Mouse (Mus musculus): ENCODE results near the gene Slc35f1. TPM values are rescaled to one million over a fixed set of nuclear protein-coding genes. Genes with fewer than 3 reads are reported as not detected.
"Not testable (repeated sequence)": the region's sequence is repeated elsewhere in the genome, so short reads cannot be mapped to it uniquely, and the experiment has no call there.

Slc35f1 gene
- total RNA-seq, 2 experiments from 2014 or later: 32.1 to 33.9 TPM

- DNase-seq: peak; percentile 50 to 54
Measured at GRCm38 (mm10) chr10:52787075-52787474, 96.7 kb downstream of the Slc35f1 start.

DNA sequence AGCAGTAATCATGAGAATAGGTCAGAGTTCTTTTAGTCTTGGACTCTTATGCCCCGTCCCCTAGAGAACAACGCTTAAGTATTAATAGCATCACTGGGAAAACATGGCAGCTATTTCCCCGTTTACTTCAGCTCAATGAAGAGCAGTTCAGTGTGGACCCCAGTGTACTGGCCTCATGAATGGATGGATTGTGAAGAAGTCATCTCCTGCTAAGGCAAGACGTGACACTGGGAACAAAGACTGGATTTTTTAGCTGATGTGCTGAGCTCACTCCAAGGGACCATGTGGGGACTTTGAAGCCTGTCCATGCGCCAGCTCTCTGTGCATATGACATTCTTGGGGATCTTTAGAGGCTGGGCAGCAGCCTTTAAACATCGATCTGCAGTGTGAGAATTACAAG is 101.2 kb downstream of the Slc35f1 start:
- DNase-seq: peak in 1 of 2 experiments; percentile 22

GRCm38 (mm10) chr10:52797454-52797853 is 107.1 kb downstream of the Slc35f1 start:
- no peak for DNase-seq

GRCm38 (mm10) chr10:52807808-52808207 is 117.5 kb downstream of the Slc35f1 start:
- no peak for DNase-seq

DNA sequence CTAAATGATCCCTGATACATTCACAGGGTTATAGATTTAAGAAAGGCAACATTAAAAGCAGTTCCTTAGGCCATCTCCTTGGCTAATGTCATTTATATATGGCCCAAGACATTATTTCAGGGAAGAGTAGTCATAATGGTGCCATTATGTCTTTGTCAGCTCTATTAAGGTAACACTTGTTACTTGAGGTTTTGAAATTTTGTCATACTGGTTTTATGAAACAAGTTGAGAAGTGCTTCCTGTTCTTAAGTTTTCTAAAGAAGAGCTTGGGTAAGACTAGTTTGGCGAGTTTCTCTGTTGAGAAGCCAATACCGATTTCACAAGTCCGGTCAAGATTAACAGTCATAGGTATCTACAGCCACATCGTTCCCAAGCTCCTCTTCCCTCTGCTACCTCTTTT is 122.5 kb downstream of the Slc35f1 start:
- DNase-seq: no peak

- DNase-seq: no peak
Measured at GRCm38 (mm10) chr10:52814358-52814757, 124.0 kb downstream of the Slc35f1 start.

- DNase-seq: no peak
Measured at GRCm38 (mm10) chr10:52819661-52820060, 129.3 kb downstream of the Slc35f1 start.

- no peak for DNase-seq
Measured at GRCm38 (mm10) chr10:52822909-52823308, 132.6 kb downstream of the Slc35f1 start.

- DNase-seq: no peak
Measured at GRCm38 (mm10) chr10:52825746-52826145, 135.4 kb downstream of the Slc35f1 start.

DNA sequence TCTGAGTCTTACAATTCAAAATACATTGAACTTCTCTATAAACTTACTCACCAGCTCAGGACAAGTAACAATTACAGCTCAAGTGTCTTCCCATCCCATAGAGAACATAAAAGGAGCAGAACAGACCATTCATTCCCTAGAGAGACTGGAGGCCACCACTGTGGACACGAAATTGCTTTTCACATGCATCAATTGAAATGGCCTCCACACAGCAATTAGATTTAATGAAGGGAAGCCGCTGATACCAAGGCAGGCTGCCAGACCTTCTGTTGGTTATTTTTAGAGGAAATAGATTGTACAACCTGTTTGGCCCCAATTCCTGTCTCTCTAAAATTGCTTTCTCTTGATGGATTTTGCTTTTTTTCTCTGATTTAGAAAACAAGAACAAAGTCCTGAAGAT is 150.5 kb downstream of the Slc35f1 start:
- DNase-seq: peak in 1 of 2 experiments; percentile 10

GRCm38 (mm10) chr10:52851994-52852393 is 161.7 kb downstream of the Slc35f1 start:
- DNase-seq: no peak

- no peak for DNase-seq
Measured at GRCm38 (mm10) chr10:52860851-52861250, 170.5 kb downstream of the Slc35f1 start.

- DNase-seq: no peak
Measured at GRCm38 (mm10) chr10:52864936-52865335, 174.6 kb downstream of the Slc35f1 start.

DNA sequence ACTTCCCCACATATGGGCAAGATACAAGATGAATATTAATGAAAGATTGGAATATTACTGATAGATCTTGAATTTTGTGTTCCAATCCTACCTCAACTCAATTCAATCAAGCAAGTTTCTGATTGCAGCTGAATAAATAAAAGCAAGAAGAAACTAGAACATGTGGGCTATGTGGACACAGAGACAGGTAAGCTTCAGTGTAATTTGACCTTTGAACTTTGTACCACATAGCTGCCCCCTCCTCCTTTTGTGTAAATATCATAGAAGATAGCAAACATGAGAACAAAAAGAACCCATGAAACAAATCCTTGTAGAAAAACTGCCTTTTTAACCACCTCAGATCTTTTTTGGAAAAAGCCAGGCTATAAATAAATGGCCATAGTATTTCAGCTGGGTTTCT is 180.8 kb downstream of the Slc35f1 start:
- DNase-seq: no peak

GRCm38 (mm10) chr10:52874133-52874532 is 183.8 kb downstream of the Slc35f1 start:
- no peak for DNase-seq

- DNase-seq: no peak
Measured at GRCm38 (mm10) chr10:52874712-52875111, 184.4 kb downstream of the Slc35f1 start.

GRCm38 (mm10) chr10:52877263-52878021 is 187.1 kb downstream of the Slc35f1 start:
- DNase-seq: no peak

DNA sequence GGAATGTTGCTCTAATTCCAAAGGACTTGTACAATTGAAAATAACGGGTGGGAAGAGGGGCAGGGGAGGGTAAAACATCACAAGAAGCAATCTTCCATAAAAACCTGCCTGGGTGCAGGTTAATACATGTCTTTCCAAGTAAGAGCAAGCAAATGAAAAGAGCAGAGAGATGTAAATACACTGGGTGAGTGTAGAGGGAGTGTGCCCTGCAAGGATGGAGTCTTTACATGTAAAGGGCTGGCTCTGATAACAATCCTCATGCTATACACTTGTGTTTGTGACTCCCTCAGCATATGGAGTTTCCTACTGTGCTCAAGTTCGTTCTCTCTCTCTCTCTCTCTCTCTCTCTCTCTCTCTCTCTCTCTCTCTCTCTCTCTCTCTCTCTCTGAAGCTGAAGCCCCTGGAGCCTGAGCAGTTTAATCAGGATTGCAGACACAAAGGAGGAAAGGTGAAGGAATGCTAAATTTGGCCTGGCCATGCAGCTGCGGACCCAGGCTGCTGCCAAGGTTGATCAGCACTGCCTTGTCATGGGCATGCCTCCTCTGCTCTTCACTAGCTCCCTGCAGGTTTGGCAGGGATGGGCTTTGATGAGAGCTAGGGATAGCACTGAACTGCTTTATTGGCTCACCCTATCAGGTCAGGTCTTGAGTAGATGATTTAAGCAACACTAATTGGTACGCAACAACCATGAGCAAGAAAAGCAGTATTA is 187.9 kb downstream of the Slc35f1 start:
- no peak for DNase-seq

DNA sequence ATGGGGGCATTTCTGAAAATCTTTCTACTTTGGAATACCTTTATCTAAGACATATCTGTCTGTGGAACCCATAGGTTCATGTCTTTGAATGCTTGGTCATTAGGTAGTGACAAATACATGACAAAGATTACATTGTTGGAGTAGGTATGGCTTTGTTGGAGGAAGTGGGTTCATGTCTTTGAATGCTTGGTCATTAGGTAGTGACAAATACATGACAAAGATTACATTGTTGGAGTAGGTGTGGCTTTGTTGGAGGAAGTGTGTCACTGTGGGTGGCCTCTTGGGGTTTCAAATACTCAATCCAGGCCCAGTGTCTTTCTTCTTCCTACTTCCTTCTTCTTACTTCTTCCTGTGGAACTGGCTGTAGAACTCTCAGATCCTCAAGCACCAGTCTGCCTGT is 206.4 kb downstream of the Slc35f1 start:
- not testable (repeated sequence) for DNase-seq

DNA sequence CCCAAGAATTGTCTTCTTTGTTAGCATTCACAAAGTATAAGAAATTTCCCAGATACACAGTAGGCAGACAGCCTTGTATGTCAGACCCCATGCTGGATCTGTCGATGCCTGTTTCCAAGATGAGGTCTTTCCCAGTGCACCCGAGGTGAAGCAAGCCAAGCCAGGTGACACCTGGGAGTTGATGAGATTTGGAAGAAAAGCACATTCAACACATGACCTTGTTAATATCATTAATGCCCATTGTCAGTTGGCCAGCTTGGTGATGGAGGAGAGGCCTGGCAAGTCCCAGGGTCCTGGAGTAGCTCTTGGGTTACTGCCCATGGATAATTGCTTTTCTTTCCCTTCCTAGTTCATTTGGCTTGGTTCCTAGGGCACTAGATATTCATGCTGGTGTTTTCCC is 214.6 kb downstream of the Slc35f1 start:
- DNase-seq: no peak

- DNase-seq: no peak
Measured at GRCm38 (mm10) chr10:52911762-52912161, 221.4 kb downstream of the Slc35f1 start.

GRCm38 (mm10) chr10:52918715-52919114 is 228.4 kb downstream of the Slc35f1 start:
- DNase-seq: no peak

DNA sequence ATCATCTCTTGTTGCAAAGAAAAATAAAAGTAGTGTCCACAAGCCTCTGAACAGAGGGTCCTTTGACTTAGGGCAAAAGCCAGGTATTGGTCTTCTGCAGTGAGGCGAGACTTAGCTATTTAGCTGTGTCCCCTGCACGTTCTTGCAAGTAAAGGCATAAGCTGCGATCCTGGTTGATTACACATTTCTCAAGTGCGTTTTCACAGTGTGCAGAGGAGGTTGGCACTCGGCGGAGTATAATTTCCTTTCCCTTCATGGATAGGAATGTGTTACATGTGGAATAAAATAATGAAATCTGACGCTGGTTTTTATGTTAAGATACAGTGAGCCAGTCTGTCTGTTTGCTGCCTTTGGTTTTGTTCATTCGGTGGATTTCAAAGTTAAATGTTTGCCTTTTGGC is 232.8 kb downstream of the Slc35f1 start:
- no peak for DNase-seq

DNA sequence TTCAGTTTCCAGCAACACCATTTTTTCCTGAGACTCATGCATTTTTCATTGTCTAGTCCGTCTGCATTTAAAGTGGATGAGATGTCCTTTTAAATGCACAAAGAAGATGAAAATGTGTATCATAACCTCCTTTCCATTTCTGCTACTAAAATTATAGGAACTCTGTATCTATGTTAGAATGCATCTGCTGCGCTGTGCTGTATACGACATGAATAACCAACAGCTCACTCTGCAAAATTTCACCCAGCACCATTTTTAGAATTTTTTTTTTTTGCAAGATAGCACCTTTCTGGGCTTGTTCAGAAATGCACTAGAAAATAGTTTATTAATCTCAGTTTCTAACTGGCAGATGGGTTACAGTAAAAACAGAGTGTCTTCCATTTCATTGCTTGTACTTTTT is 236.0 kb downstream of the Slc35f1 start:
- no peak for DNase-seq

All from layer of hippocampus, postnatal 36 days (tissue).